Mouse (Mus musculus): ENCODE measurements at regions not wholly inside any gene's neighbourhood (a gene's known extent, or its start where the extent isn't known, plus 50 kb on each side); places are given as distances from the start of the nearest gene placed in this dataset.
"Not testable (repeated sequence)": the region's sequence is repeated elsewhere in the genome, so short reads cannot be mapped to it uniquely, and the experiment has no call there.

DNA sequence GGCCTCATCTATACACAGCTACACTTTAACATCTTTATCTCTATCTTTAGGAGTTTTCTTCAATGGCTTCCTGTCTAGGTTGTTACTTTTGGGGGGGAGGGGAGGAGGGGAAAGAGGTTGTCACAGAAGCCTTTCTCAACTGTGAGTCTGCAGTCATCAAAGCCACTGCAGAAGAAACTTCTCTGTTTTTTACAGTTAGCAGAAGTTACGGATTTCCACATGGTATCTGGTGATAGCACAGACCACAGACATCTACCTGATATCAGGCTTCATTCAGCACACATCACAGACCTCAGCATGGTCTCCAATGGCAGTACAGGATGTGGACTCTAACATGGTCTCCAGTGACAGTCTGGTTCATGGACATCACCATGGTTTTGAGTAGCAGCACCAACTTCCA is 234.8 kb upstream of the Adarb2 start:
- H3K9me3 ChIP-seq (ENCODE audit: low read length): no peaks in the 10 kb centered on the region
- ATAC-seq (no peak), DNase-seq (ENCODE audit: low spot score) (no peak)
- no peak overlapping the region for H3K4me2 ChIP-seq (ENCODE audit: low read depth, low read length)
- no peak overlapping the region for H3K9ac ChIP-seq (replicated peaks; ENCODE audit: low read length)
- TF ChIP-seq CTCF (IDR thresholded peaks at IDR 0.05; ENCODE audit: low read depth): no peak
- WGBS: 97% methylated on average over 1 of the region's 1 CpGs
- H3K27me3 ChIP-seq (ENCODE audit: insufficient read depth, low read length): no peaks in the 10 kb centered on the region
- H3K4me1 ChIP-seq (ENCODE audit: insufficient read depth, low read length): no peaks in the 10 kb centered on the region
- H3K27ac ChIP-seq: no peak overlapping the region
- H3K36me3 ChIP-seq (ENCODE audit: insufficient read depth, low read length): no peaks in the 10 kb centered on the region
- H3K4me3 ChIP-seq (ENCODE audit: low read length): no peak overlapping the region

DNA sequence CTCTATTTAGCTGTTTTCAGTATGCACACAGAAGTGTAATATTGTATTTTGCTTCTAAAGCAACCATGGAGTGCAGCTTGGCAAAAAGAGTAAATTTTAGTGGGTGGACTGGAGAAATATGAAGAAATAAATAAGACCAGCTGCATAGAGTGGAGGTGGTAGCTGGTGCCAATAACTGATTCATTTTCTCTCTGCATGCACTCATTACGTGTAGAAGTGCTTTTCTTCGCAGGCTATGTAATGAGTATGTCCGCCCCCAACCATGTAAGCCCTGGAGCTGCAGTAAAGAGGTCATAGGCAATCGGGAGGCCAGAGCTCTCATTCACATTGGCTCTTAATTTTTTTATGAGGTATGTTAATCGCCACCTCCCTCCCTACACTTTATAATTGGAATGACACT is 208.5 kb upstream of the Adarb2 start:
- Histone ChIP-seq H3K4me2 (ENCODE audit: low read depth, low read length) (no peak overlapping the region), H3K9me3 (ENCODE audit: low read length) (no peaks in the 10 kb centered on the region), H3K27ac (no peak overlapping the region), H3K36me3 (ENCODE audit: insufficient read depth, low read length) (no peaks in the 10 kb centered on the region), H3K4me1 (ENCODE audit: insufficient read depth, low read length) (no peaks in the 10 kb centered on the region), H3K4me3 (ENCODE audit: low read length) (no peak overlapping the region), H3K9ac (replicated peaks; ENCODE audit: low read length) (no peak overlapping the region), H3K27me3 (ENCODE audit: insufficient read depth, low read length) (no peaks in the 10 kb centered on the region)
- no peak for TF ChIP-seq CTCF (IDR thresholded peaks at IDR 0.05; ENCODE audit: low read depth)
- DNase-seq (ENCODE audit: low spot score) (peak; percentile 22), ATAC-seq (no peak)
- WGBS: 63% methylated on average over 5 of the region's 5 CpGs

DNA sequence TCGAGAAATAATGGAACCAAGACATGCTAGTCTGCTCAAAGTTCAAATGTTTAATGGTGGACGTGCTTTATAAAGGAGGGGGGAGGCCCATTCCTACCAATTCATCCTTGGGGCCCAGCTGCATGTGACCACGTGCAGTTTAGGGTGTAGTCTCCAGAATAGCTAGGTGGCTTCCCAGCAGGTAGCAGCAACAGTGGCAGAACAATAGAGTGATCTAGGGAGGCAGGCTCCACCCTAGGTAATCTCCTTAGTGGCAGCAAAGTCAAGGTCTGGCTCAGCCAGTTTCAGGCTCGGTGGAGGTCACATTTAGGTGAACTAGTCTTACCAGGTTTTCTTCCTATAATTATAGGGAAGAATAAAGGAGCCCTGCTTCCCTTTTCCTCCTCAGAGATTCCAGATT is 172.6 kb upstream of the Adarb2 start:
- H3K9me3 ChIP-seq (ENCODE audit: low read length); H3K27ac ChIP-seq; H3K27me3 ChIP-seq (ENCODE audit: insufficient read depth, low read length); DNase-seq (ENCODE audit: low spot score); H3K9ac ChIP-seq (replicated peaks; ENCODE audit: low read length); H3K4me2 ChIP-seq (ENCODE audit: low read depth, low read length); ATAC-seq; H3K36me3 ChIP-seq (ENCODE audit: insufficient read depth, low read length); H3K4me3 ChIP-seq (ENCODE audit: low read length); H3K4me1 ChIP-seq (ENCODE audit: insufficient read depth, low read length): not testable (repeated sequence)
- 64% methylated on average over 4 of the region's 4 CpGs for WGBS

DNA sequence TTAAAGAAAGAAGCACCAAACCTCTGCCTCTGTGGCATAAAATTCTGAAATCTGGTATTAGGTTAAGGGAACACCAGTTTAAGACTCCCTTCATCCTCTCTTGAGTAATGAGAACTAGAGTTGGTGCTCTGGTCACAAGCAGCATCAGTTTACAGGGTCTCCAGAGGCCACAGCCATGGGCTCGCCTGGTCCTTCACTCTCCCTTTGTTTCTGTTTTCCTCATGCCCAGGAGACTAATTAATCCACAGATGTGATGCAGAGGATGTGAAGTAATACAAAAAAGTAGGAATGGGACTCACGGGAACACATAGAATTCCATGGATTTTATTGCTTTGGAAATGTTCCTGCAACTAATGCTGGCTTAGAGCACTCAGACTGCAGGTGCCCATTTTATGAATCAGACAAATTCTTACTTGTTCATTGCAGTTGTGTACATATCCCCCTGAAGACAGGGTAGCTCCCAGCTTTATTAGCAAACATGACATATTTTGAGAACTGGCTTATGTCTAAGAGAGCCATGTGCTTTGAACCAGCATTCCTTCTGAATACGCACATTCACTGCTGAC is 151.7 kb upstream of the Adarb2 start:
- H3K9me3 ChIP-seq (ENCODE audit: low read length): no peaks in the 10 kb centered on the region
- H3K27ac ChIP-seq: no peak overlapping the region
- no peaks in the 10 kb centered on the region for H3K36me3 ChIP-seq (ENCODE audit: insufficient read depth, low read length)
- ATAC-seq (no peak), DNase-seq (ENCODE audit: low spot score) (no peak)
- 83% methylated on average over 3 of the region's 3 CpGs for WGBS
- H3K4me2 ChIP-seq (ENCODE audit: low read depth, low read length): no peak overlapping the region
- no peak for TF ChIP-seq CTCF (IDR thresholded peaks at IDR 0.05; ENCODE audit: low read depth)
- no peak overlapping the region for H3K9ac ChIP-seq (replicated peaks; ENCODE audit: low read length)
- no peaks in the 10 kb centered on the region for H3K4me1 ChIP-seq (ENCODE audit: insufficient read depth, low read length)
- H3K27me3 ChIP-seq (ENCODE audit: insufficient read depth, low read length): no peaks in the 10 kb centered on the region
- no peak overlapping the region for H3K4me3 ChIP-seq (ENCODE audit: low read length)

DNA sequence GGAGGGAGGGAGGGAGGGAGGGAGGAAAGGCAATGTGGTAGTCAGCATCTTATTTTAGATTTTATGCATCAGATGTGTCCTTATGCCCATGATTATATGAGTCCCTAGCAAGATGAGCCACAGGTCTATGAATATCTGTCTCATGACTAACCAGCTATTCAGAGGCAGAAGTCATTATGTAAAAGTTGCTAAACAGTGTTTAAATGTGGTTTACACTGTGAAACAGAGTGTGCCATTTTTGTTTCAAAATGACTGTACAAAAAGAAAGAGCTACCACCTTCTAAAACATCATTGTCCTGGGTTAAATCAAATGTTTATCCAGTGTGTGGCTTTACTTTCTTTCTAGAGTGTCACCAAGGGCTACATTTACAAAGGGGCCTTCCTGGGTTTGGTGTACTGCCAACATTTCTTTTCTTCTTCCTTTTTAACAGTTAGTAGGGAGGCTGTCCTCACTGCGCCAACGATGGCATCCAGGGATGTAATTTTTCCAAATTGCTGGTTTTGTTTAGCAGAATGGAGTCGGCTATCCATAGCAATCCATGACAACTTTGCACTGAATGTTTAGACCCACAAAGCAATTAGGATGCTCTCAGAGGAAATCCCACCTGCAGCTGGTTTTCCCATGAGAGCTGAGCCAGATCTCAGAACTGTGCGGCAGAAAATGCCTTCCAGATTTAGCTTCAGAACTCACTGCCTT is 146.4 kb upstream of the Adarb2 start:
- Histone ChIP-seq H3K27ac (no peak overlapping the region), H3K27me3 (ENCODE audit: insufficient read depth, low read length) (no peaks in the 10 kb centered on the region), H3K9ac (replicated peaks; ENCODE audit: low read length) (no peak overlapping the region), H3K4me2 (ENCODE audit: low read depth, low read length) (no peak overlapping the region), H3K4me3 (ENCODE audit: low read length) (no peak overlapping the region), H3K9me3 (ENCODE audit: low read length) (no peaks in the 10 kb centered on the region), H3K4me1 (ENCODE audit: insufficient read depth, low read length) (no peaks in the 10 kb centered on the region), H3K36me3 (ENCODE audit: insufficient read depth, low read length) (no peaks in the 10 kb centered on the region)
- TF ChIP-seq CTCF (IDR thresholded peaks at IDR 0.05; ENCODE audit: low read depth): no peak
- 55% methylated on average over 4 of the region's 4 CpGs for WGBS
- peak; percentile 18 for DNase-seq (ENCODE audit: low spot score)
- ATAC-seq: no peak

DNA sequence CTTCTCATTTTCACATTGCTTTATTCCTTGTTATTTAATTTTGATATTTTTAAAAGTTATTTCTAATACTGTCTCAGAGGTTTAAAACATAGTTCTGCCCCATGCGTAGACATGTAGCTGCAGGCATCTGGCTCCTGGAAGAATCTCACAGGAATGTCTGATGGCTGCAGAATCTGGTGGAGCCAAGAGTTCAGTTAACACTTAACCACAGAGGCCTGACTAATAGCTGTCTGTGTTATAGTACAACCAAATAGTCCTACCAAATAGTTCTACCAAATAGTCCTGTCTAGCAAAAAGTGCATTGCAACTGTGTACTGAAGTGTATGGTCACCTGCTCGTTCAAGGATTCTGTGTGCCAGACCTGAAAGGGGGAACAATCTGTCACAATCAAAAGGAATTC is 115.5 kb upstream of the Adarb2 start:
- no peak for ATAC-seq
- Histone ChIP-seq H3K9me3 (ENCODE audit: low read length) (no peaks in the 10 kb centered on the region), H3K27ac (no peak overlapping the region), H3K27me3 (ENCODE audit: insufficient read depth, low read length) (no peaks in the 10 kb centered on the region), H3K4me3 (ENCODE audit: low read length) (no peak overlapping the region), H3K36me3 (ENCODE audit: insufficient read depth, low read length) (no peaks in the 10 kb centered on the region), H3K9ac (replicated peaks; ENCODE audit: low read length) (no peak overlapping the region), H3K4me1 (ENCODE audit: insufficient read depth, low read length) (no peaks in the 10 kb centered on the region), H3K4me2 (ENCODE audit: low read depth, low read length) (no peak overlapping the region)
- no peak for DNase-seq (ENCODE audit: low spot score)
- no peak for TF ChIP-seq CTCF (IDR thresholded peaks at IDR 0.05; ENCODE audit: low read depth)
- WGBS: 67% methylated on average over 2 of the region's 2 CpGs

DNA sequence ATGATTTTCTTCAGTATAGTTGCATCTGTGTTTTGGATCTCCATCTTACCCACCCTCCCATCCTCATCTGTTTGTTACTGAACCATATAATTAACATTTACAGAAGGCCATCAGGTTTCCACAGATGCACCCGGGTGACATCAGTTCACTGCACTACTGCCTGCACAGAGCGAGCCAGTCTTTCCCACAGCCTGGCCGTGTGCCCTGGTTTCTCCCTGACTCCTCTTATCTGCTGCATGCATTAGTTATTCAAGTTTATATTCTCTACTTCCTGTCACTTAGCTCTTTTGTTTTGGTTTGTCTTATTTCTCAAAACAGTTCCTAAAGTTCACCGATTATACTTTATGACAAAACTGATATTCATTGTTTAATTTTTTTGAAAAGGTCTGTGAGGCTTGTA is 113.1 kb upstream of the Adarb2 start:
- 62% methylated on average over 4 of the region's 4 CpGs for WGBS

More for the DNA sequence above, 113.1 kb upstream of the Adarb2 start:
- H3K4me1 ChIP-seq (ENCODE audit: insufficient read depth, low read length): no peaks in the 10 kb centered on the region
- ATAC-seq (0 out of 2 replicates have a peak, but pooled peaks have one; percentile 32), DNase-seq (ENCODE audit: low spot score) (peak; percentile 7)
- H3K36me3 ChIP-seq (ENCODE audit: insufficient read depth, low read length): no peaks in the 10 kb centered on the region
- no peak for TF ChIP-seq CTCF (IDR thresholded peaks at IDR 0.05; ENCODE audit: low read depth)
- H3K27me3 ChIP-seq (ENCODE audit: insufficient read depth, low read length): no peaks in the 10 kb centered on the region
- H3K4me2 ChIP-seq (ENCODE audit: low read depth, low read length): no peak overlapping the region
- no peaks in the 10 kb centered on the region for H3K9me3 ChIP-seq (ENCODE audit: low read length)
- H3K27ac ChIP-seq: no peak overlapping the region
- no peak overlapping the region for H3K9ac ChIP-seq (replicated peaks; ENCODE audit: low read length)
- H3K4me3 ChIP-seq (ENCODE audit: low read length): no peak overlapping the region
